Mouse (Mus musculus) left cerebral cortex, adult 9 months (tissue): ENCODE measurements around the gene Ipp.

ENCODE experiments used
- DNase-seq, 2 experiments: peaks; one replicate each; pipeline ENCODE4 v3.0.0; 2022; ENCODE audit warnings: low spot score in 2 of 2

Gene Ipp

DNA sequence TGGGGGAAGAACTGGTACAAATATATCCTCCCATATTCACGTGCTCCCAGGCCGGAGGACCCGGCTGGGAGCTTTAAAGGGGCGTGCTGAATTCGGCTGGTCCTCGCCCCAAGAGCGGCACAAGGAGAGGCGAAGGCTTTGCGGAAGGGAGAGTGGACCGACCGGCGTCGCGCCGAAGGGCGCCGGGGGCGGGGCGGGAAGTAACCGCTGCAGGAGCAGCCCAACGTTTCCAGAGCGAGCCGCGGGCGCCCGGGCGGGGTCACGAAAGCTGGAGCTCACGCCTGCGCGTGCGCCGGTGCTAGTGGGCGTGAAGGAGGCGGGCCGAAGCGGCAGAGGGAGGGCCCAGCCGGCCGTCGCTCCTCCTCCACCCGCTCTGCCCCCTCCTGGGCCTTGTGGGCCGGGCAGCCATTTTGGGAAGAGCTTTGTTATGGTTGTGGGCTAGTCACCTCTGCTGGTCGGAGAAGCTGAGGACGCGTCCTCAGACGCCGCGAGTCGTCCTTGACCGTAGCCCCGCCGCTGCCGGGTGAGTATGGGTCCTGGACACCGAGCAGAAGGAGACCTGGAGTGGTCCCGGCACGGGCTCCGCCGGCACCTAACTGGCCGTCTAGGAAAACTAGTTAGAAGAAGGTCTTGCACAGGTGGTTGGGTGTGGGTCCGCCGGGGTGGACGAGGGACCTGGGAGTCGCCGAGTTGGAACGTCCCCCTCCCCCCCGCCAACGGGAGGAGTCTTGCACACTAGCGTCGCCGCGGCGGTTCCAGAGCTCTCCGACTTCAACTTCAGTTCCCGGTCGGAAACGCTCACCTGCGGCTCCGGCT lies 50.2 kb downstream of the Ipp start, which contains the start of gene Gpbp1l1:
Gene Gpbp1l1, plus strand, starts transcription at position 353 of the 816 bp plus-strand sequence.
- DNase-seq: peak; percentile 93 to 97

DNA sequence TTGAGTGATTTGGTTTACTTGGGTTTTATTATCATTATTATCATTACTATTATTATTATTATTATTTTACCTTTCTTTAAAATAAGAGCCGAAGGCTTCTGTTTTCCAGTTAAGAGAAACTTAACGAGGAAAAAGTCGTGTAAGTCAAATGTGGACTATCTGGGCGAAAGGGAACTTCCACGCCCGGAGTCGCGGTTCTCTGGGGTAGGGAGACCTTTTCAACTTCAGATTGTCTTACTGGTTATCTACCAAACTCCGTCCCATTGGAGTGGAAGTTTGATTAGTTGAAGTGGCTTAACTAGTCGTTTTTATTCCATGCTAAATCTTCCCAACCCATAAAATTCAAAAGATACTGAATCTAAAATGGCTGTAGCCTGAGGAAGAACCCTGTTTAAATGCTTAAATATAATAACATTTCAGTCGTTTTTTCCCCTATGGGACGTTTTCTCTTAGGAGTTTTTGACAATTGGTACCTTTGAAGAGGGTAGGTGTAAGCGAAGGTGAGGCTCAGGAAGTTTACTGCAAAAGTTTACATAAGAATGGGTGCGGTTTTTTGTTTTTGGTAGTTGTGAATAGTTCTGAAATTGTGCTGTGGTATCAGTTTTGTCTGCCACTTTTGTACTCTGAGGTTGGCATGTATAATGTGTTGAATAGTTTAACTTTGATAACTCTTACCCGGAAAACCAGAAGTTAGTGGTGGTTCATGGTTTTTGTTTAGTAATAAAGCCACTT lies 51.0 kb downstream of the Ipp start:
- DNase-seq: no peak
